Mouse (Mus musculus) neutrophil, adult 83 days (primary cell): ENCODE results near the gene Nudt11. TPM values are rescaled to one million over a fixed set of nuclear protein-coding genes. Genes with fewer than 3 reads are reported as not detected.

ENCODE experiments used
- total RNA-seq, 2 experiments: library from RNA; stranded (reverse); gene quantifications; one replicate each; pipeline ENCODE4 v1.2.4; 2023

Nudt11 gene
- total RNA-seq, result not detected

DNA sequence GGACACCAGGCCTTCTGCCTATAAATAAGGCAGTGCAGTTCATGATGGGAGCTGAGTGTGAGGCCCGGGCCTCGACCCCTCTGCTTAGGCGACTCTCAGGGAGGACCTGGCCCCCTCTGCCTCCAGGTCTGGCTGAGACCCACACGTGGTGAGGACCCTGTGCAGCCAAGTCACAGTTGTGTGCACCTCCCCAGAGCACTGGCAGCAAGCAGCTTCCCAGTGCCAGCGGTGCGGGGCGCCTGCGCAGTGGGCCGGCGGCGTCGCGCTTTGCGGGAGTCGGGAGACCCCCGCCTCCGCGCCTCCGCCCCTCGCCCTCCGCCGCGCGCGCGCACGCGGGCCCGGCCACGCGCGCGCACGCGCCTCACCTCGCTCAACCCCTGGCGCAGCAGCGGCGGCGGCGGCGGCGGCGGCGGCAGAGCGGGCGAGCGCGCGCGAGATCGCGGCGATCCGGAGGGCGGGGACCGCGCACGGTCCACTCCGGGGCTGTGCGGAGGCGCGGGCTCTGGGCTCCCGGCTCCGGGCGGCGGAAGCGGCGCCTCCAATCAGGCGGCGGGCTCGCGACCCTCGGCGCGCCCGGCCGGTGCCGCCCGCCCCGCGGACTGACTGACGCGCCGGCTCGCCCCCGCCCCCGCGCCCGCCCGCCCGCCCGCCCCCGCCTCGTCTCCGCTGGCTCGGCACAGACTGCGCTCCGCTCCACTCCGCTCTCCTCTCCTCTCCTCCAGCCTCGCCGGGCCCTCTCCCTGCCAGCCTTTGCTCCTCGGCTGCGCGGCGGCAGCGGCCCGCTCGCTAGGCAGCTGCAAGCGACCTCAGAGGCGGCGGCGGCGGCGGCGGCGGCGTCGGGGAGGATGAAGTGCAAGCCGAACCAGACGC is at the start of gene Nudt11:
TSS of gene Nudt11 (plus strand) at position 388 of the 870 bp plus-strand sequence.

DNA sequence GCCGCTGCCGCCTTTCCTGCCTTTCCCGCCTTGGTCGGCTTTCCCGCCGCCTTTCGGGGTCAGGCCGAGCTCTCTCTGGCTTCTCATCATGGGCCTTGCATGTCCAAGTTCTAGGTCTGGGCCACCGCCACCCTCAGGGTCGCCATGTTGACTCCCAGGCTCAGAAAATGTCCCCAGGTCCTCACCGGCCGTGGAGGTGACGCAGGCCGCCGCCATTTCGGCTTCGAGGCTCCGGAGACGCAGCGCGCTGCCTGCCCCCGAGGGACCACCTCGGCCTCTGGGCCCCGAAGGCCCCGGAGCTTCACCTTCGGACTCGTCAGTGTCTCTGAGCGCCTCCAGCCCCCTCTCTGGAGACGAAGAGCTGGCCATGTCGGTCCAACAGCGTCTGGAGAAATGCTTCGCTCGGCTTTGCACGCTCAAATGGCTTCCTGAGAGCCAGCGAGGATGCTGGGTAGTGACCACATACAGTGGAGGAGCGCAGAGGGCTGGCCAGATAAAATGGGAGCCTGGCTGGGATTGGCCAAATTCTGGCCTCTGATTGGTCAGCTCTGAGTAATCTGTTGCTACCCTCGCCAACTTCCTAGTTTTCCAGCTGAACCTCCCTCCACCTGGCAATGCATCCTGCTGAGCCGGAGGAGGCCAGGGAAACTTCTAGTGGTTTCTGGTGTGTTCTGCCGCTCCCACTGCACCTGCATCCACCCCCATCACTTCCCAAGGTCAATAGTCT is 35.9 kb downstream of the Nudt11 start, which contains the start of gene AU022751:
TSS of gene AU022751 (minus strand) at position 466 of the 727 bp plus-strand sequence.

Other genes starting within 250 kb of the Nudt11 start
- gene AU022751, start 36.0 kb downstream of the Nudt11 start, total RNA-seq, result not detected
- gene Nudt10, start 125.6 kb downstream of the Nudt11 start, total RNA-seq, result not detected